Mouse (Mus musculus): Measurements from ENCODE around the gene Mpped2.

DNA sequence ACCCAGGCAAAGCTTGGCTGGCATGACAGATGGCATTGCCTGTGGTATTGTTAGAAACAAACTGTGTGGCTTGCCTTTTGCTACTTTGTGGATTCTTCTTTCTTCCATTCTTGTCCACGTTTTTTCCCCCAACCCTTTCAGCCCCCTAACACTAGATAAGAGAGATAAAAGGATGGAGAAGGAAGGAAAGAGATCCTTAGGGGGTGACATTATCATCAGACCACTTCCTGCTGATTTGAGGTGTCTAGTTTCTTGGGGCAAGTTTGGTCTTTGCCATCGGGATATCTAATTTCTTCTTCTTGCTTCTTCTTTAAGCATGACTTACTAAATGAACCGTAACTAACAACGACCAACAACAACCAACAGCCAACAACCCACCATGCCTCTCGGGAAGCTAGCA, 40.3 kb downstream of the Mpped2 start:
- TF ChIP-seq EP300 (IDR thresholded peaks at IDR 0.05; ENCODE audit: low read length) (no peak), ZC3H11A (IDR thresholded peaks at IDR 0.05; ENCODE audit: low read depth, low read length) (no peak), CTCF (conservative IDR thresholded peaks at IDR 0.05 in 1 of 2, IDR thresholded peaks at IDR 0.05 in 1 of 2; ENCODE audit: low read depth in 2 of 2, low read length in 2 of 2) (no peak), GABPA (IDR thresholded peaks at IDR 0.05; ENCODE audit: insufficient replicate concordance, low read depth, low read length) (no peak), TBP (conservative IDR thresholded peaks at IDR 0.05; ENCODE audit: low read depth, low read length) (no peak), JUND (conservative IDR thresholded peaks at IDR 0.05; ENCODE audit: low read depth, low read length) (no peak), JUN (IDR thresholded peaks at IDR 0.05; ENCODE audit: insufficient read depth, low read depth, low read length) (no peak), POLR2A (IDR thresholded peaks at IDR 0.05; ENCODE audit: low read depth, low read length) (no peak)

Data from CH12.LX (cell line).